Mouse (Mus musculus): ENCODE data around the gene Vmn2r55. TPM values are rescaled to one million over a fixed set of nuclear protein-coding genes. Genes with fewer than 3 reads are reported as not detected.

Gene Vmn2r55
- not detected for polyA plus RNA-seq (2014; fragmentation: Illumina TruSeq; extraction: RNeasy Lipid Tissue Mini Kit (QIAGEN cat#74804); ENCODE audit: low read depth, low replicate concordance)

DNA sequence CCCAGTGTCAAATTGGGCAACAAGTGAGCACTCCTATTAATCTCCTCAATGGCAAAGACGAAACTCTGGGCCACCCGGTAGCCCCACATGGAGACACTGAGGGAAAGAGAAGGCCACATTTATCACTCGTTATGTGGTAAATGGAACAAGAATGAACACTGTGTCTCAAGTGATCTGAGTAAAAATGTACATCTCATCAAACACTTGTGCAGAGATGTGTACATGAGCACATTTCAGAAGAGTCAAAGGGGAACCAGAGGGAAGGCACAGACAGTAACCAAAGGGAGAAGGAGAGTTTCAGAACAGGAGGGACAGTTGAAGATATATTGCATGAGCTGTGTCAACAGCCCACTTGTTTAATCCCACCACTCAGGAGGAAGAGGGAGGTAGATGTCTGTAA, at the start of gene Vmn2r55:
Gene Vmn2r55 (minus strand): TSS at position 101 of the 400 bp plus-strand sequence.

GRCm38 (mm10) chr7:12640219-12640618, 44.6 kb downstream of the Vmn2r55 start, which contains the start of gene Vmn2r54:
Gene Vmn2r54 (minus strand): TSS chr7:12640319.

DNA sequence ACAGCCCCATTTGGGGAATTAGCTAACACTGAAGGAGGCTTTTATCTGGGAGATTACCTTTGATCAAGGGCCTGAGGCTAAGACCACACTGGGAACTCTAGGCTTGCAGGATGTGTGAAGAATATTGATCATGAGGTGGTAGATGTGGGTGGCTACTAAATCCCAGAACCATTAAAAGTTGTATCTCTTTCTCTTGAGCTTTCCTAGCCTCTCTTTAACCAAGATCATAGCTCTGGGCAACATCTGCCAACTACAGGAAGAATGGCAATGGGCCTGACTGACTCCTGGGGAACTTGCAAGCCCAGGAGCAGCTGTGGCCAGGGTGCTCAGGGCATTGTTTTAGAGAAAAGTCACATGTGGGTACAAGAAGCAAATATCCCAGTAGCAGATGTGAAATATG, 76.1 kb downstream of the Vmn2r55 start, which contains the start of gene Vmn2r53:
Gene Vmn2r53 (minus strand): TSS at position 101 of the 400 bp plus-strand sequence.

Other genes starting within 250 kb of the Vmn2r55 start
- gene Zfp606, start 206.7 kb downstream of the Vmn2r55 start, polyA plus RNA-seq (2014; fragmentation: Illumina TruSeq; extraction: RNeasy Lipid Tissue Mini Kit (QIAGEN cat#74804); ENCODE audit: low read depth, low replicate concordance): 28.9 TPM
- gene 2900092C05Rik, start 172.5 kb downstream of the Vmn2r55 start, polyA plus RNA-seq (2014; fragmentation: Illumina TruSeq; extraction: RNeasy Lipid Tissue Mini Kit (QIAGEN cat#74804); ENCODE audit: low read depth, low replicate concordance): not detected
- not detected for gene Vmn2r53, start 76.2 kb downstream of the Vmn2r55 start, polyA plus RNA-seq (2014; fragmentation: Illumina TruSeq; extraction: RNeasy Lipid Tissue Mini Kit (QIAGEN cat#74804); ENCODE audit: low read depth, low replicate concordance)
- gene Vmn2r54, start 44.7 kb downstream of the Vmn2r55 start, polyA plus RNA-seq (2014; fragmentation: Illumina TruSeq; extraction: RNeasy Lipid Tissue Mini Kit (QIAGEN cat#74804); ENCODE audit: low read depth, low replicate concordance): not detected
- not detected for gene Vmn2r56, start 50.0 kb upstream of the Vmn2r55 start, polyA plus RNA-seq (2014; fragmentation: Illumina TruSeq; extraction: RNeasy Lipid Tissue Mini Kit (QIAGEN cat#74804); ENCODE audit: low read depth, low replicate concordance)
- gene Zscan18, start 118.6 kb upstream of the Vmn2r55 start, polyA plus RNA-seq (2014; fragmentation: Illumina TruSeq; extraction: RNeasy Lipid Tissue Mini Kit (QIAGEN cat#74804); ENCODE audit: low read depth, low replicate concordance): 0.81 TPM
- 24.1 TPM for gene Zfp329, start 133.9 kb upstream of the Vmn2r55 start, polyA plus RNA-seq (2014; fragmentation: Illumina TruSeq; extraction: RNeasy Lipid Tissue Mini Kit (QIAGEN cat#74804); ENCODE audit: low read depth, low replicate concordance)
- 30.9 TPM for gene Zfp110, start 149.8 kb upstream of the Vmn2r55 start, polyA plus RNA-seq (2014; fragmentation: Illumina TruSeq; extraction: RNeasy Lipid Tissue Mini Kit (QIAGEN cat#74804); ENCODE audit: low read depth, low replicate concordance)
- gene Zfp128, start 196.2 kb upstream of the Vmn2r55 start, polyA plus RNA-seq (2014; fragmentation: Illumina TruSeq; extraction: RNeasy Lipid Tissue Mini Kit (QIAGEN cat#74804); ENCODE audit: low read depth, low replicate concordance): 5.7 TPM
- gene Zscan22, start 212.8 kb upstream of the Vmn2r55 start, polyA plus RNA-seq (2014; fragmentation: Illumina TruSeq; extraction: RNeasy Lipid Tissue Mini Kit (QIAGEN cat#74804); ENCODE audit: low read depth, low replicate concordance): 5.6 TPM
- gene Rps5, start 237.3 kb upstream of the Vmn2r55 start, polyA plus RNA-seq (2014; fragmentation: Illumina TruSeq; extraction: RNeasy Lipid Tissue Mini Kit (QIAGEN cat#74804); ENCODE audit: low read depth, low replicate concordance): 13.9 TPM
- 0.16 TPM for gene Rnf225, start 242.4 kb upstream of the Vmn2r55 start, polyA plus RNA-seq (2014; fragmentation: Illumina TruSeq; extraction: RNeasy Lipid Tissue Mini Kit (QIAGEN cat#74804); ENCODE audit: low read depth, low replicate concordance)